Mouse (Mus musculus): Measurements from ENCODE around the gene Tmem268.

The Tmem268 gene

GRCm38 (mm10) chr4:63600786-63601185 lies 42.2 kb downstream of the Tmem268 start:
- no peak for DNase-seq (ENCODE audit: low spot score in 2 of 2)

- DNase-seq (ENCODE audit: low spot score in 2 of 2): no peak
Measured at GRCm38 (mm10) chr4:63601263-63601662, 42.7 kb downstream of the Tmem268 start.

- DNase-seq (ENCODE audit: low spot score in 2 of 2): no peak
Measured at GRCm38 (mm10) chr4:63604945-63605344, 46.4 kb downstream of the Tmem268 start, which contains the start of gene Gm11213. Gene Gm11213, minus strand, starts transcription at chr4:63605261.

GRCm38 (mm10) chr4:63605545-63605944 lies 47.0 kb downstream of the Tmem268 start:
- DNase-seq (ENCODE audit: low spot score in 2 of 2): no peak

- no peak for DNase-seq (ENCODE audit: low spot score in 2 of 2)
Measured at GRCm38 (mm10) chr4:63605968-63606367, 47.4 kb downstream of the Tmem268 start.

GRCm38 (mm10) chr4:63608391-63608790 lies 49.8 kb downstream of the Tmem268 start:
- no peak for DNase-seq (ENCODE audit: low spot score in 2 of 2)

- DNase-seq (ENCODE audit: low spot score in 2 of 2): no peak
Measured at GRCm38 (mm10) chr4:63621861-63622260, 63.3 kb downstream of the Tmem268 start.

GRCm38 (mm10) chr4:63622378-63622835 lies 63.8 kb downstream of the Tmem268 start, which contains the start of gene Tex48:
Gene Tex48, minus strand, starts transcription at chr4:63622428.
- DNase-seq (ENCODE audit: low spot score in 2 of 2): peak; percentile 31 to 36

- DNase-seq (ENCODE audit: low spot score in 2 of 2): no peak
Measured at GRCm38 (mm10) chr4:63625563-63626080, 67.0 kb downstream of the Tmem268 start.

- DNase-seq (ENCODE audit: low spot score in 2 of 2): no peak
Measured at GRCm38 (mm10) chr4:63627111-63627510, 68.5 kb downstream of the Tmem268 start.

- no peak for DNase-seq (ENCODE audit: low spot score in 2 of 2)
Measured at GRCm38 (mm10) chr4:63633181-63633580, 74.6 kb downstream of the Tmem268 start.
